Mouse (Mus musculus) midbrain, embryonic 16.5 days (tissue): ENCODE measurements around the gene Slc35f1. TPM values are rescaled to one million over a fixed set of nuclear protein-coding genes. Genes with fewer than 3 reads are reported as not detected.

ENCODE experiments used
- ATAC-seq: fragments of 200-750 bp; cut with Nextera tagmentation; 2 replicates; pipeline ENCODE4 v1.8.0; 2017; ENCODE audit warnings: moderate TSS enrichment
- H3K27ac ChIP-seq: fragments of 300-500 bp; sonication (generic); 2 replicates; pipeline ENCODE4 v1.5.1; 2014; ENCODE audit warnings: mild to moderate bottlenecking, low read length, mixed read lengths
- H3K27me3 ChIP-seq: fragments of 300-500 bp; sonication (generic); 2 replicates; pipeline ENCODE4 v1.6.1; 2014; ENCODE audit warnings: low read depth, low read length, mixed read lengths; ENCODE audit not compliant: control insufficient read depth, insufficient read depth
- H3K36me3 ChIP-seq: fragments of 300-500 bp; sonication (generic); 2 replicates; pipeline ENCODE4 v1.6.1; 2014; ENCODE audit warnings: mild to moderate bottlenecking, low read length, moderate library complexity, mixed read lengths; ENCODE audit not compliant: control insufficient read depth, insufficient read depth
- H3K4me1 ChIP-seq: fragments of 300-500 bp; sonication (generic); 2 replicates; pipeline ENCODE4 v1.6.1; 2014; ENCODE audit warnings: mild to moderate bottlenecking, low read length, mixed read lengths; ENCODE audit not compliant: control insufficient read depth, insufficient read depth
- H3K4me2 ChIP-seq: fragments of 300-500 bp; sonication (generic); 2 replicates; pipeline ENCODE4 v1.6.1; 2014; ENCODE audit warnings: mild to moderate bottlenecking, low read length, mixed read lengths
- H3K4me3 ChIP-seq: fragments of 300-500 bp; sonication (generic); 2 replicates; pipeline ENCODE4 v1.5.1; 2014; ENCODE audit warnings: low read depth, mild to moderate bottlenecking, low read length, moderate library complexity, mixed read lengths
- H3K9ac ChIP-seq: fragments of 300-500 bp; sonication (generic); 2 replicates; pipeline ENCODE4 v1.6.1; 2014; ENCODE audit warnings: low read depth, low read length, mixed read lengths
- H3K9me3 ChIP-seq: fragments of 300-500 bp; sonication (generic); replicated peaks from 2 replicates; pipeline ENCODE4 v1.6.1; 2014; ENCODE audit warnings: mild to moderate bottlenecking, low read length, mixed read lengths; ENCODE audit not compliant: control insufficient read depth, poor library complexity, severe bottlenecking
- WGBS: fragments of 180-500 bp; shearing (Covaris S2); extraction: QIAGEN DNeasy Blood & Tissue Kit; methylation state at CpG from one replicate; pipeline ENCODE4 v1.1.7; 2014; 5-methylcytosine and 5-hydroxymethylcytosine counted together
- polyA plus RNA-seq: library from polyadenylated mRNA; unstranded; fragments of >200 nt; fragmentation: Nextera tagmentation; extraction: Ambion mirVana; gene quantifications from 2 replicates; pipeline ENCODE4 v1.2.1, GENCODE M21; 2015

Gene Slc35f1
- polyA plus RNA-seq, 1 experiment from 2014 or later: 45.3 TPM

- Histone ChIP-seq H3K4me3 (no peak overlapping the region), H3K27ac (no peak overlapping the region), H3K4me1 (no peaks in the 10 kb centered on the region), H3K9me3 (no peaks in the 10 kb centered on the region), H3K4me2 (no peak overlapping the region), H3K27me3 (no peaks in the 10 kb centered on the region), H3K36me3 (peaks cover 6% of the 10 kb centered on the region), H3K9ac (no peak overlapping the region)
- no peak for ATAC-seq
- 83% methylated on average over 1 of the region's 1 CpGs for WGBS
Observed at GRCm38 (mm10) chr10:53087811-53088210, 397.5 kb downstream of the Slc35f1 start.

GRCm38 (mm10) chr10:53091525-53091924, 401.2 kb downstream of the Slc35f1 start:
- H3K4me1 ChIP-seq: no peaks in the 10 kb centered on the region
- no peaks in the 10 kb centered on the region for H3K9me3 ChIP-seq
- H3K9ac ChIP-seq: no peak overlapping the region
- H3K4me2 ChIP-seq: no peak overlapping the region
- no peak for ATAC-seq
- H3K36me3 ChIP-seq: peaks cover 8% of the 10 kb centered on the region
- WGBS: 88% methylated on average over 4 of the region's 4 CpGs
- H3K27ac ChIP-seq: no peak overlapping the region
- H3K4me3 ChIP-seq: no peak overlapping the region
- H3K27me3 ChIP-seq: no peaks in the 10 kb centered on the region

- H3K36me3 ChIP-seq: 0 out of 2 replicates have a peak, but pooled peaks cover 2% of the 10 kb centered on the region
- no peak overlapping the region for H3K4me2 ChIP-seq
- ATAC-seq: no peak
- WGBS: 79% methylated on average over 3 of the region's 3 CpGs
- no peaks in the 10 kb centered on the region for H3K4me1 ChIP-seq
- H3K9me3 ChIP-seq: no peaks in the 10 kb centered on the region
- H3K9ac ChIP-seq: no peak overlapping the region
- no peak overlapping the region for H3K27ac ChIP-seq
- H3K27me3 ChIP-seq: no peaks in the 10 kb centered on the region
- no peak overlapping the region for H3K4me3 ChIP-seq
Observed at GRCm38 (mm10) chr10:53096446-53096845, 406.1 kb downstream of the Slc35f1 start.

GRCm38 (mm10) chr10:53100881-53101280, 410.5 kb downstream of the Slc35f1 start:
- Histone ChIP-seq H3K4me2 (no peak overlapping the region), H3K36me3 (no peaks in the 10 kb centered on the region), H3K9me3 (no peaks in the 10 kb centered on the region), H3K4me3 (no peak overlapping the region), H3K4me1 (no peaks in the 10 kb centered on the region), H3K27me3 (no peaks in the 10 kb centered on the region), H3K27ac (no peak overlapping the region), H3K9ac (no peak overlapping the region)
- 84% methylated on average over 3 of the region's 3 CpGs for WGBS
- no peak for ATAC-seq

- no peak overlapping the region for H3K4me2 ChIP-seq
- H3K36me3 ChIP-seq: no peaks in the 10 kb centered on the region
- H3K4me1 ChIP-seq: no peaks in the 10 kb centered on the region
- H3K9ac ChIP-seq: no peak overlapping the region
- no peak overlapping the region for H3K4me3 ChIP-seq
- H3K27me3 ChIP-seq: no peaks in the 10 kb centered on the region
- no peak overlapping the region for H3K27ac ChIP-seq
- 87% methylated on average over 2 of the region's 2 CpGs for WGBS
- H3K9me3 ChIP-seq: no peaks in the 10 kb centered on the region
- no peak for ATAC-seq
Observed at GRCm38 (mm10) chr10:53101412-53101811, 411.1 kb downstream of the Slc35f1 start.

GRCm38 (mm10) chr10:53102423-53102822, 412.1 kb downstream of the Slc35f1 start:
- Histone ChIP-seq H3K4me3 (no peak overlapping the region), H3K27me3 (no peaks in the 10 kb centered on the region), H3K4me2 (no peak overlapping the region), H3K27ac (no peak overlapping the region), H3K36me3 (no peaks in the 10 kb centered on the region), H3K4me1 (no peaks in the 10 kb centered on the region), H3K9me3 (no peaks in the 10 kb centered on the region), H3K9ac (no peak overlapping the region)
- no peak for ATAC-seq
- WGBS: 99% methylated on average over 2 of the region's 2 CpGs

- no peaks in the 10 kb centered on the region for H3K9me3 ChIP-seq
- H3K9ac ChIP-seq: no peak overlapping the region
- no peaks in the 10 kb centered on the region for H3K27me3 ChIP-seq
- H3K4me2 ChIP-seq: no peak overlapping the region
- no peak overlapping the region for H3K27ac ChIP-seq
- no peak overlapping the region for H3K4me3 ChIP-seq
- 24% methylated on average over 3 of the region's 3 CpGs for WGBS
- ATAC-seq: no peak
- H3K36me3 ChIP-seq: no peaks in the 10 kb centered on the region; the same call in 1 of the 2 replicates
- H3K4me1 ChIP-seq: no peaks in the 10 kb centered on the region; the same call in 1 of the 2 replicates
Observed at GRCm38 (mm10) chr10:53115028-53115427, 424.7 kb downstream of the Slc35f1 start.

- H3K9ac ChIP-seq: no peak overlapping the region
- H3K4me3 ChIP-seq: no peak overlapping the region
- no peaks in the 10 kb centered on the region; the same call in 1 of the 2 replicates for H3K4me1 ChIP-seq
- H3K36me3 ChIP-seq: no peaks in the 10 kb centered on the region
- no peak overlapping the region for H3K4me2 ChIP-seq
- 57% methylated on average over 7 of the region's 7 CpGs for WGBS
- H3K9me3 ChIP-seq: no peaks in the 10 kb centered on the region
- H3K27me3 ChIP-seq: no peaks in the 10 kb centered on the region
- no peak overlapping the region for H3K27ac ChIP-seq
- no peak for ATAC-seq
Observed at GRCm38 (mm10) chr10:53115673-53116398, 425.5 kb downstream of the Slc35f1 start.

- no peak overlapping the region for H3K27ac ChIP-seq
- H3K36me3 ChIP-seq: no peaks in the 10 kb centered on the region
- H3K27me3 ChIP-seq: no peaks in the 10 kb centered on the region
- no peak overlapping the region for H3K4me3 ChIP-seq
- no peak overlapping the region for H3K4me2 ChIP-seq
- H3K4me1 ChIP-seq: no peaks in the 10 kb centered on the region
- no peak overlapping the region for H3K9ac ChIP-seq
- H3K9me3 ChIP-seq: no peaks in the 10 kb centered on the region
- ATAC-seq: no peak
- WGBS: 94% methylated on average over 2 of the region's 2 CpGs
Observed at GRCm38 (mm10) chr10:53120608-53121007, 430.3 kb downstream of the Slc35f1 start.
